Mouse (Mus musculus) cerebellum, adult 9-11 months (tissue): ENCODE results near the gene Kcnh1.
A peak's percentile ranks its signal among the peaks of the same experiment; 100 is the strongest.

Experiments used
- DNase-seq: peaks from one replicate; pipeline ENCODE4 v3.0.0; 2022

The Kcnh1 gene

DNA sequence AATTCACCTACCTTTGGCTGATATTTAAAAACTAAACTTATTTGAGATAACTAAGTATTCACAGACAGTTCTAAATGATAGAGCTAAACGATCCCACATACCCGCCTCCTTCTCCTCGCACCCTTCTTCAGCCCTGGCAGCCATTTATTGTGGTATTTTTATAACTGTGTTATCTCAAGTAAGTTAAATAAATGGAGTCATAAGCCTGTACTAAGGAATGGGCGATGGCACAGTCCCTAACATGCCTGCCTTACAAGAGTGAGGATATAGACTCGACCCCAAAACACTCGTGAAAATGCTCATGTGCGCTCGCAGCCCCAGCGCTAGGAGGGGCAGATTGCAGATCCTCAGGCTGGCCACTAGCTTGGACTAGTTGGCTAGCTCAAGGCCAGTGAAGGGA lies 79.3 kb downstream of the Kcnh1 start:
- DNase-seq, result no peak

DNA sequence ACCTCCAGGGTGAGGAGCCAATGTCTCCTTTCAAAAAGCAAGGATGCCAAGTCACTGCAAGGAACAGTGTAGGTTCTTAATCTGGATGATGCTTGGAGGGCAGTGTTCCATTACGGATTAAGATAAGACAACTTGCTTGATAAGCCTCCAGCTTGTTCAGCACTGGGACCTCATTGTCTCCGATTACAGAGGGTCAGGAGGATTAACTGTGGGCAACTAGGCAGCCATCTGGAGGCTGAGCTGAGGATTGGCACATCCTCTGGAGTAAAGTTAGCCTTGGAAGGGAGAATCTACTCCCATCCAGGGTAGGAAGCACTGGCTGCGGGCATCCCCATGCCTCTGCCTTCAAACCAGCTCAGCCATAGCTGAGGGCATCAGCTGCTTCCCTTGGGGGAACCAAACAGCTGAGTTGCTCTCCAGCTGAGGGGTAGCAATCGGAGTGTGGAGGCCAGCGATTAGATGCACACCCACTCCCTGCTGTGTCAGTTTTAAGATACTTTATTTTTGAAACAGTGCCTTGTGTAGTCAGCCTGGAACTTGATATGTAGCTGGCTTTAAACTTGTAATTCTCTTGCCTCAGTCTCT lies 87.3 kb downstream of the Kcnh1 start:
- DNase-seq, result no peak

DNA sequence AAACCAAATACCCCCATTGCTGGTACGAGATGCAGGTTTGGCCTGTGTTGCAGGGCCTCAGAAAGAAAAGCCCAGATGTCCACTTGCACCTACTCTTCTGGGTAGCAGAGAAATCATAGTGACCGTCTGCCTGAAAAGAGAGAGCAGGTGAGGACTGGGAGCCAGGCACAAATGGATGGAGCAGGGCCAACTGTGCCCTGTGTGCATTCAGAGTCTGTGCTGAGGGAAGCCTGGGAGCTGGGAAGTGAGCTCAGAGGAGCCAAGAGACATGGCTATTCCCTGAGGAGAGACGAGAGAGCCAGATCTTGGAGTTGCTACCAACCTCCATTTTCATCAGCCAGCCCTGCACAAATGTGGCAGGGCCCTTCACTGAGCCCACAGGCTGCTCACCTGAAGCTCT lies 93.8 kb downstream of the Kcnh1 start:
- peak; percentile 86 for DNase-seq

DNA sequence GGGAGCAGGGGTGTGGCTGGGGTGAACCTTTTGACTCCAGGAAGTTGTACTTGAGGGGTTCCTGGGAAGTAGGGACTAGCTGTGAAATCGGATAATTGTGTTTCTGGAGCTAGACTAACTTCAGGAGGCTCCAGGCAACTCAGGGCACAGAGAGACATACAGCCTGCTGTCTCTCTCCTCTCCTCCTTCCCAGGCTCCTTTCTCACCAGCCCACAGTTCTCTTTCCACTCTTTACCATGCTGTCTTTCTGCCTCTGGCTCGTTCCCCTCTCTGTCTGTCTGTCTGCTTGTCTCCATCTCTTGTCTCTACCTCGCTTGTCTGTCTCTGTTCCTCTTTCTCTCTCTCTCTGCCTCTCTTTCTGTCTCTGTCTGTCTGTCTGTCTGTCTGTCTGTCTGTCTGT lies 94.4 kb downstream of the Kcnh1 start:
- DNase-seq, result no peak

DNA sequence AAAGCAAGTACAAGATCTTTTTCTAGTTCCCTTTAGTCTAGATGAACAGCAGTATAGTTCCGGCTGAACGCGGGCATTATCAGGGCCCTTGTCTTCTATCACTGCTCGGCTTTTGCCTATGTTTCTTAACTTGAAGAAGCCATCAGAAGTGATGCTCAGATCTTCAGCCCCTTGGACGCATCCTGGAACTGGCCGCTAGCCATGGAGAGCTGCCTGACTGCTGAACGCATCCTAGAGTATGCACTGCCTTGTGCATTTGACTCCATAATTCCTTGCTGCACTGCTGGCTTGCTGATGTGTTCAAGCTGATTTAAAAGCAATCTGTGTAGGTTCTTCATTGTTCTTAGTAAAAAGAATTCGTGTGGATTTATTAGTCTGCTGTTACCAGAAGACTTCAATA lies 97.9 kb downstream of the Kcnh1 start:
- no peak for DNase-seq

DNA sequence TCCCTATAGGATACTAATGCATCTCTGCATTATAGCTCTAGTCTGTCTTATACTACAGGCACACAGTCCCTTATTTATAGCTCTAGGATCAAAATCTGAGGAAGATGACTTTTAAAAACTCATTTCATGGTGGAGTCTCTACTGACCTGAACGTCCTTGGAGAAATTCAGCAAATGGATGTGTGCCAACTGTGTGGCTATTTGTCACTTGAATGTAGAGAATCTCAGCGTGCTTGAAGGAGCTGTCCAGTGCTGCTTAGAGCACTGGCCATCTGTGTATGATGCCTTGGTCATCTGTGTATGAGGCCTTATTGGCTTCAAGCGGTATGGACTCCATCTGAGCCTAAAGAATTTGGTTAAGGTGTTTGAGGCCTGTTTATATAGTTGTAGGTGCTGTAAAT lies 100.7 kb downstream of the Kcnh1 start:
- DNase-seq, result no peak

DNA sequence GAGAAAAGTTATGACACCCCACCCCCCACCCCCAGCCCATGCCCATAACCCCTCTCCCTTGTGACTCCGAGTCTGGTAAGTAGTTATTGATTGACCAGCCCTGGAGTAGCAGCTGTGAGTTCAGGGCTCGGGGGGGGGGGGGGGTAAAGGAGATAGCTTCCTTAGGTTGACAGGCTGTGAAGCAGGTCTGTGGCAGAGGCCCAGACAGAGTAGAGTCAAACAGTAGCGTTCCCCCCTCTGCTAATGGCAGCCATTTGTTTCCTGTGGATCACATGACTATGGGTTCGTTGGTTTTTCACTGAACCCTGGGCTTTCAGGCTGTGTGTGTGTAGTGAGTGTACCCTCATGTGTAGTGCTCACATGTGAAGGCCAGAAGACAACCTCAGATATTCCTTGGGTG lies 102.8 kb downstream of the Kcnh1 start:
- no peak for DNase-seq

DNA sequence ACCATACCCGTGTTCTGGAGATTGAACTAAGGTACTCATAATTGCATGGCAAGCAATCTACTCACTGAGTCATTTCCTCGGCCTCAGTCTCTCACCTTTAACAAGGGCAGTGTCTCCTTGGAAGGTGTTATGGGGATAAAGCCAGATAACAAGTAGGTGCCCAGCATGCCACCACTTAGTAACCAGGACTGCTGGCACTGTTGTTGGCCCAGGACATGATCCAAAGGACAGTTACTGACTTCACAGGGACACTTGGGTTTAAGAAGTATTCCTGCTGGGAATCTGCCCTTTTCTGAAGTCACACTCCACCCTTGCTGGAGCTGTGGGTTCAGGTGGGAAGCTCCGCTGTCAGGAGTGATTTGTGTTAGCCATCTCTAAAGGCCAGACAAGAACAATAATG lies 103.3 kb downstream of the Kcnh1 start:
- DNase-seq, result peak; percentile 56

DNA sequence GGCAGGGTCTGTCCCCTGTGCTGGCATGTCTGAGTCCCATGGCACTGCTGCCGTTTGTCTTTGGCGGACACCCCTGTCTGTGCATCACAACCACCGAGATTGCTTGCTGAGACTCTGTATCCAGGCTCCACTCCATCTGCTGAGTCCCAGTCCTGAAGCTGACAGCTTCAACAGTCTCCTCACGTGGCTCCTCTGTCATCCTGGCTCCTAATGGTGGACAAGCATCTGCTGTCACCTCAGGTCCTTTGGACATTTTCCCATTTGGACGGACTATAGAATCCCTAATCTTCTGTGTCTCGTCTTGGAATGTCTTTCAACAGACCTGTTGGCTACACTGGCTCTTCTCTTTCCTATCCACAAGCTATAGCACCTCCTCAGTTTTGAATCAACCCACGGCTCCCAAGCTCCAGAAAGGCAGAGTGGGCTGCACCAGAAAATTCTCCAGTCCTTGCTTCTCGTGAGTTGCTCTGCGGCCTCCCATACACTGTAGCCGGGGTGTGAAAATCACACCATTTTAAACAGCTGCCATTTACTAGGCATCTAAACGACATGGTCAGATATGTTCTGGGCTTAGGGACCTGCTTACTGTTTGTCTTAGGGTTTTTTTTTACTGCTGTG lies 104.8 kb downstream of the Kcnh1 start:
- peak; percentile 78 for DNase-seq

DNA sequence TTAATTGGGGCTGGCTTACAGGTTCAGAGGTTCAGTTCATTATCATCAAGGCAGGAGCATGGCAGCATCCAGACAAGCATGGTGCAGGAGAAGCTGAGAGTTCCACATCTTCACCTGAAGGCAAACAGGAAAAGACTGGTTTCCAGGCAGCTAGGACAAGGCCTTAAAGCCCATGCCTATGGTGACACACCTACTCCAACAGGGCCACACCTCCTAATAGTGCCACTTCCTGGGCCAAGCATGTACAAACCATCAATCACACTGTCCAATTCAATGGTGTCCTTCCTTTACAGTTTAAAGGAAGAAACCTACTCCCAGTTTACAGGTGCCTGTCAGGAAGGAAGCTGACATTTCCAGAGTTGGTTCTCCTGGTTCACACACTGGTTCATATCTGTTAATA lies 105.3 kb downstream of the Kcnh1 start:
- no peak for DNase-seq

DNA sequence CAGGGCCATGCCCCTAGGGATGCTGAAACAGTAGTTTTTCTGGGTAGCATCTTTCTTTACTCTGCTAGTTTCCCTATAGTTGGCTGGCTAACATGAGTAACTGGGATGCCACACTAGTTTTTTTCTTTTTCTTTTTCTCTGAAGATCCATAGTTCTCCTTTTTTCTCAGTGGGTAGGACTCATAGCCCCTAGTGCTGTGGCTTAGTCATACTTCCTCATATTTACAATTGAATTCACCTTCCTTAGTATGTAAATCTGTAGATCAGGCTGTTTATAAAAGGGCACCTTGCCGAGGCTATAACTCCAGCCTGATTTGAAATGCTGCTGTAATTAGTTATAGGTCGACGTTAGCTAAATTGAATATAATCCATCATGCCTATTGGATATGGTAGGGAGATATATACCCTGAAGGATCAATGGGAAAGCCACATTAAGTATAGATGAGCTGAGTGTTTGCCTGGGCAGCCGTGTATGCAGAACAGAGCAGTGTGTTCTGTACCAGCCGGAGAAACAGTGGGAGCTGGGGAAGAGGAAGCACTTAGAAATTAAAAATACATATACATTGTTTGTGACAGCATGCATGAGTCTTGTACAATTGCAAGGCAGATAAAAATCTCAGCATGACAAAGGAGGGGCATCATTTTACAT lies 107.0 kb downstream of the Kcnh1 start:
- no peak for DNase-seq

DNA sequence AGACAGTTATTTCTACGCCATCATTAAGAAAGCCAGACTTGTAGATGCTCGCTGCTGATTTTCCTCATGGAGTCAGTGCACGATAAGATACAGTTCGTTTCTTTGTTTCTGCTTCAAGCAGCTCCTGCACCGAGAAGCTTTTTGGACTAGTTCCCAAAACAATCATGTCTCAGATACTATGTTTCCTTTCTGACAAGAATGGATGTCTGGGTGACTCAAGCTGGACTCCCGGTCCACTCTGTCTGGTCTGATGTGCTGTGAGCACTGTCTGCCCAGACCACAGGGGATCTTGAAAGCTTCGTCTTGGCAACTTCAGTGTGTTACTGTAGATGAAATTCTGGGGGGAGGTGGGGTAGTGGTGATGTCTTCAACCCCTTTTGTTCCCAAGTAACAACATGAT lies 109.8 kb downstream of the Kcnh1 start:
- DNase-seq, result no peak

DNA sequence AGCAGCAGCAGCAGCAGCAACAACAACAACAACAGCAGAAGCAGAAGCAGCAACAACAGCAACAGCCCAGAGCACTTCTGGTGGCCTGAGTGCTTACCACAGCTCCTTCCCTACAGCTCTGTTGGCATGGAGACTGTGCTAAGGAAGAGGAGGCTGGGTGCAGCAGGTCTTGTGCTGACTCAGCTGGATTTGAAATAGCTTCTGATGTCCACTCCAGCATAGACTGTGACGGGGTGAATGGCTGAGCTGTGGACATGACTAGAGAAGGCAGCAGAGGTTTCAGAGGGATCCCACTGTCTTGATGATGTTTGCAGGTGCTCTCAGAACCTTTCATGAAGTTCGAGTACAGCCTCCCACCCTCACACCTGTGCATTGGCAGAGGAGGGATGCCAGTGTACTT lies 113.0 kb downstream of the Kcnh1 start:
- no peak for DNase-seq

DNA sequence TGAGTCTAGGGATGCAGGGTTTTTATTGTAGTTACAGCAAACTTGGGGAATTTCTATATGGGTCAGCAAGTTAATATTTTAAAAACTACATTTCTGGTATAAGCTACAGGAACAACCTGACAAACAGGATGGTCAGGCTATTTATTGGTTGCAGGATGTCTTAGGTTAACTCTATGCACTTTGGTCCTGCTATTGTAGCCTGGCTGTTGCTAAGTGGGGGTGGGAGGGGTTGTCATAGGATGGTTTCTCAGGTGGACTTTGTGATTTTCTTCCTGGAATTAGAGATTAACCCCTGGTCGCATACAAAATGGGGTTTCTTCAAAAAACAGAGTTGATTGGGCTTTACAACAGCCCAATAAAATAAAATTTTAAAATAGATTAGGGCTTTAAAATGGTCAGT lies 114.6 kb downstream of the Kcnh1 start:
- DNase-seq, result no peak

DNA sequence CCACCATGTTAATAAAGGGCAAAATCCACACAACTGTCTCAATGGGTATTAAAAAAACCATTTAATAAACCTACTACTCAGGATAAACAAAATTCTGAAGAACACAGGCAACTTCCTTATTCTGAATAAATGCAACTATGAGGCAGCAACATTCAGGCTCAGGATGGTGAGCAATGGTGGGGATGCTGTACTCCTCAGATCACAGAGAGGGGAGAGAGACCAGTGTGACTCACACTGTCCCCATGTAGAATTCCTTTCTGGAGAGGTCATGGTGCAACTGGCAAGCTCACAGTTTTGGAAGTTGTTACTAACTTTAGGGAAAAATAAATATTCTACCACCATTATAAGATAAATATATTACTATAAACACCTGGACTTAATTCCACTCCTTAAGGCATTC lies 116.5 kb downstream of the Kcnh1 start:
- no peak for DNase-seq

DNA sequence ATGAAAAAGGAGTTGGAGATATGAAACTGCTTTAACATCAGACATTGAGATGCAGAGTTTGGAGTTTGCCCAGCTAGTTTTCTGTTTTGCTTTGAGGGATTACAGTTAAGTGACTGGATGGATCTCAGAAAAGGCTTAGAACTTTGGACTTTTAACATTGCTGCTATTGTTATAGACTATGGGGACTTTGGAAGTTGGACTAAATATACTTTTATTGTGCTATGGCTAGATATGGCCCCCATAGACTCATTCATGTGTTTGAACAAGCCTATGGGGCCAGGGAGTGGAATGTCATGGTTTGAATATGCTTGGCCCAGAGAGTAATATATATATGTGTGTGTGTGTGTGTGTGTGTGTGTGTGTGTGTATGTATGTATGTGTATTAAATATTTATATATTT lies 120.7 kb downstream of the Kcnh1 start:
- DNase-seq, result no peak

DNA sequence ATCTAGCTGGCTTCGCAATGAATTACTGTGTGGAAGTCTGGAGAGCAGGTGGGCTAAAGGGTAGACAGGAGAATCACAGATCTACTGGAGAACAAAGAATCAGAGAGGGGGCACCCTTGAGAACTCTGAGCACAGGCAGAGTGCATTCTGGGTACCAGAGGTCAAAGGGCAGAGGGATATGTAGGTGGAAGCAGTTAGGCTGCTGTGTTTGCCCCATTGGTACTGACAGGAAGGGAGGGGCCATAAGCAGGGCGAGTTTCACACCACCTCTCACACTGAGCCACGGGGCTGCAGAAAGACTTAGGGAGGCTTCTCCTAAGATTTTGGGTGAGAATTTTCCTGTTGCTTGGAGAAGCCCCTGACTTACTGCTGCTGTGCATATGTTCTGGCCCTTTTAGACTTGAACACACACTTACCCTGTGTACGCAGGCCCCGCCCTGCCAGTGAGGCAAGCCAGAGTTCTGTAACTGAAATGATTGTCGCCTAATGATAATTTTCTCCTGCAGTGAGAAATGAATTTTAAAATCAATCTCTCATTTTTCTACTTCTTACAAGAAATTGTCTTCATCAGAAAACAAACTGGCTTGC lies 121.4 kb downstream of the Kcnh1 start:
- no peak for DNase-seq

DNA sequence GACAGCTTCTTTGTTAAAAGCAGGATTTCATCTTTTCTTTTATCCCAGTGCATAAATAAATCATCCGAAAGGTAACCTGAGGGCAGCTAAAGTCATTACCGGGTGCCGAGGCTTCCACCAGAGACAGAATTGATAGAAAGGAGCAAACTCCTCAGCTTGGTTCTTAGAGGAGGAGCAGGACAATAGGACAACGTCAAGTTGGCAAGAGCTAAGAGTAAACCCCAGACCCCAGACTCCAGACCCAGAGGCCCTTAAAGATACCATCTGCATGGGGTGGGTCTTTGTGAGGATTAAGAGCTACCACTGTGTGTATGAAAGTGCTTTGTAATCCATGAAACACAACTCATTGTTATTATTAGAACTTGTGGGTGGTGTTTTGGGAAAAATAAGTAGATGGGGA lies 121.9 kb downstream of the Kcnh1 start:
- DNase-seq, result no peak

DNA sequence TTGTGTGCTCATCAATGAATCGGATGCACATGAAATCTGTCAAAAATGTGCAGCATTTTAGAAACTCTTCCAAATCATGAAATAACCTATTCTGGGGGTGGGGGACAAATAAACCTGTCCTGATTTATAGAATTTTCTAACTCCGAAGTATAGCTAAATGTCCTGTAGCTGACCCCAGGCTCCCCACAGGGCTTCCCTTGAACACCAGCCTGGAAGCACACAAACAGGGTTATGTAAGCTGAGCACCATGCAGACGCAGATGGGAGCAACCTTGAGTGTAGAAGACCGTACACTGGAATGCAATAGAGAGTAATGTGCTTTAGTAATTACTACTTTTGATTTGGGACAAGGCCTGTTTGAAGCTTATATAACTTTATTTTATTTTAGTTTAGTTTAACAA lies 122.4 kb downstream of the Kcnh1 start:
- no peak for DNase-seq

DNA sequence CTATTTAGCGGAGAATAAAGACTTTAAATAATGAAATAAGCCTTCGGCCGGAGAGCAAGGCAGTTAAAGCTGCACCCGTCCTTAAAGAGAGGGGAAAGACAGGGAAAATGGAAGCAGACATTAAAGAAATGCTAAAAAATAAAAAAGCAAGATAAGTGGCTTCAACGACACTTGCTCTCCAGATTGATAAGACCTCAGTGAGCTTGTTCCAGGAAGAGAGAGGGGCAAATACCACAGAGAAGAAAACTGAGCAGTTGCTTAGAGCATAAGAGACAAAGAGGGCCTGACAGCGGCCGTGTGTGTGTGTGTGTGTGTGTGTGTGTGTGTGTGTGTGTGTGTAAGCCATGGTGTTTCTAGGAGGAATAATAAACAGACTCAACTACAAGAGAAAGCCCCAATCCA lies 123.0 kb downstream of the Kcnh1 start:
- no peak for DNase-seq

DNA sequence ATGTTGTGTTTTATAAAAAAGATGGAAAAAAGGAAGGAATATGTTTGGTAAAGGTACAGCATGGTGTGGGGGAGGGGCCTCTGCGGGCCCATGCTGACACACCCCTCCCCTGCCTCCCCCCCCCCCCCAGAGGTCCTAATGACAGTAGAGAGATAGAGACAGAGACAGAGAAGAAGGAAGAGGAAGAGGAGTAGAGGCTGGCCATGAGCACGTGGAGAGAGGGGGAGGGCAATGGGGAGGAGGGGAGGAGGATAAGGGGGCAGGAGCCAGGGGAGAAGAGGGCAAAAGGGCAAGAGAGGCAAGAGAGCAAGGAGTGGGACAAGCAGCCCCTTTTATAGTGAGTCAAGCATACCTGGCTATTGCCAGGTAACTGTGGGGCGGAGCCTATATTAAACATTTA lies 123.5 kb downstream of the Kcnh1 start:
- DNase-seq, result no peak

DNA sequence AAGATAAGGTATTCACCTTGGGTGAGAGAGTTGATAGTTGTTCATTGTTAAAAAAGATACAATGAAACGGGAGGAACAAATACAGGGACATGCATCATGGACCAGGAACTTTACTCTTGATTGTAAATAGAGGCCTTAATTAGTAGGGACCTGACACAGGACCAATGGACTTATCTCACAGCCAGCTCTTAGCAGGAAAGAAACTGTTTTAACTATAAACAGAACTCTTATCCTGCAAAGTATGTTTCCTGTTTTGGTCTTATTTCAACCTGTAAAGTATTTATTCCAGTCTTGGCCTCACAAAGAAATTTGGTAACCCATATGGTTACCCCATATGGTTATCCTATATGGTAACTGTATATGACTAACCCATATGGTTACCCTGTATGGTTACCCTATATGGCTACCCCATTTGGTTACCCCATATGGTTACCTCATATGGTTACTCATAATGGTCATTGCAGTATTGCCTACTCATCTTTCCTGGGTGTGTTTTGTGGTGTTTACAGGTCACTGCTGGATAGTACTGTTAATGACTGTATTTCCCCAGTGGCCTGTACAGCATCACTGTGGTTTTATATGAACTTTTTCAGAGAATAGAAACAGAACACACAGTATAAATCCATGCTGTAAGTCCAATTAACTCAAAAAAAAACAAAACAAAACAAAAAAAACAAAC lies 125.0 kb downstream of the Kcnh1 start:
- no peak for DNase-seq

DNA sequence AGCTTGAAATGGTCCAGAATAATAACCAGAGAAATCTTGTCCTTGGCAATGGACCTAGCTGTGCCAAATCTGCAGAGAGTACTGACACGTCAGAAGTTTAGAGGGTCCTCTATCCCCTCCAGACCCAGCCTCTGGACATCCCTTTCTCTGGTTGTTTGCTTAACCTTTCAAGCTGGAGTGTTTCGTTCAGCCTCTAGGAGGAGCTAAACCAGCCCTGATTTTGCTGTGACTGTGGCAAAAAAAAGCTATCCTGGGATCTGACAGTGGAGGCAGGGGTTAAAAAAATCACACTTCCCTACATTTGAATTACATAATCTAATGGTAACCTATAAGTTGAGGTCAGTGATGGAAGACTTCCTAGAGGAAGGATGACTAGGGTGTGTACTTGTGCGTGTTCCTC lies 133.6 kb downstream of the Kcnh1 start:
- DNase-seq, result no peak

DNA sequence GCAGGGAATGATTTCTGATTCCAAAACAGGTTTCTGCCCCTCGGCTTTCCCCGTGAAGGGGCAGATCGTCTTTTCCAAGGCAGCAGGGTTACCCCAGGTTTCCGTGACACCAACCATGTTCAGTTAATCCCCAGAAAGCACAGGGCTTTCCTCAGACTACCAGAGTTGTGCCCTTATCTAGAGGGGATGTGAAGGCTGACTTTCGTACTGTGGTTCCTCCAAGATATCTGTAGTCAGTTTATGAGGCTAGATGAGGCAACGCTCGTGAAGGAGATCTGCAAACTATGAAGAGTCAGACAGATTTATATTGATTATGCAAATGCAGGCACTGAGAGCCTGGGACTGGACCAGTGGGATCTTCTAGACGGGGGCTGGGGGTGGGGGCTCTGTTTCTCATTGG lies 136.5 kb downstream of the Kcnh1 start:
- no peak for DNase-seq
